Mouse (Mus musculus): Measurements from ENCODE around the gene Bmp6. TPM values are rescaled to one million over a fixed set of nuclear protein-coding genes. Genes with fewer than 3 reads are reported as not detected.

The Bmp6 gene
- polyA plus RNA-seq, 1 experiment, result 193 TPM

GRCm38 (mm10) chr13:38333496-38333895 lies 11.4 kb upstream of the Bmp6 start:
- TF ChIP-seq POLR2A (IDR thresholded peaks at IDR 0.05; ENCODE audit: borderline replicate concordance, extremely low read depth, low read depth, low read length), result no peak
- no peak for TF ChIP-seq CTCF (IDR thresholded peaks at IDR 0.05; ENCODE audit: insufficient read depth, low read length)
- 74% methylated on average over 5 of the region's 5 CpGs for WGBS
- Histone ChIP-seq H3K4me1 (ENCODE audit: control insufficient read depth, insufficient read depth, low read length) (no peaks in the 10 kb centered on the region), H3K4me3 (replicated peaks; ENCODE audit: extremely low read depth, low read depth, low read length) (no peak overlapping the region)
- no peak for DNase-seq

- Histone ChIP-seq H3K4me3 (replicated peaks; ENCODE audit: extremely low read depth, low read depth, low read length) (no peak overlapping the region), H3K4me1 (ENCODE audit: control insufficient read depth, insufficient read depth, low read length) (no peaks in the 10 kb centered on the region)
- peak; percentile 66 for DNase-seq
- WGBS, result 23% methylated on average over 7 of the region's 7 CpGs
- TF ChIP-seq POLR2A (IDR thresholded peaks at IDR 0.05; ENCODE audit: borderline replicate concordance, extremely low read depth, low read depth, low read length), result no peak
- TF ChIP-seq CTCF (IDR thresholded peaks at IDR 0.05; ENCODE audit: insufficient read depth, low read length), result peak; percentile 60
Observed at GRCm38 (mm10) chr13:38342598-38342997, 2.3 kb upstream of the Bmp6 start.

GRCm38 (mm10) chr13:38343202-38343601 lies 1.7 kb upstream of the Bmp6 start:
- no peak for TF ChIP-seq POLR2A (IDR thresholded peaks at IDR 0.05; ENCODE audit: borderline replicate concordance, extremely low read depth, low read depth, low read length)
- TF ChIP-seq CTCF (IDR thresholded peaks at IDR 0.05; ENCODE audit: insufficient read depth, low read length), result 0 out of 2 replicates have a peak, but pooled peaks have one; percentile 3
- H3K4me3 ChIP-seq (replicated peaks; ENCODE audit: extremely low read depth, low read depth, low read length), result no peak overlapping the region
- 50% methylated on average over 2 of the region's 2 CpGs for WGBS
- no peak for DNase-seq
- no peaks in the 10 kb centered on the region for H3K4me1 ChIP-seq (ENCODE audit: control insufficient read depth, insufficient read depth, low read length)

- peak; percentile 12 for DNase-seq
- Histone ChIP-seq H3K4me3 (replicated peaks; ENCODE audit: extremely low read depth, low read depth, low read length) (peak overlapping the region; percentile 68), H3K4me1 (ENCODE audit: control insufficient read depth, insufficient read depth, low read length) (no peaks in the 10 kb centered on the region)
- no peak for TF ChIP-seq CTCF (IDR thresholded peaks at IDR 0.05; ENCODE audit: insufficient read depth, low read length)
- no peak for TF ChIP-seq POLR2A (IDR thresholded peaks at IDR 0.05; ENCODE audit: borderline replicate concordance, extremely low read depth, low read depth, low read length)
- WGBS, result under 1% methylated on average over 32 of the region's 32 CpGs
Observed at GRCm38 (mm10) chr13:38345431-38345820, 519 bp downstream of the Bmp6 start.

- TF ChIP-seq POLR2A (IDR thresholded peaks at IDR 0.05; ENCODE audit: borderline replicate concordance, extremely low read depth, low read depth, low read length) (no peak), CTCF (IDR thresholded peaks at IDR 0.05; ENCODE audit: insufficient read depth, low read length) (no peak)
- DNase-seq, result no peak
- Histone ChIP-seq H3K4me3 (replicated peaks; ENCODE audit: extremely low read depth, low read depth, low read length) (peak overlapping the region; percentile 68), H3K4me1 (ENCODE audit: control insufficient read depth, insufficient read depth, low read length) (0 out of 2 replicates have a peak, but pooled peaks cover 3% of the 10 kb centered on the region)
- WGBS, result 2% methylated on average over 63 of the region's 63 CpGs
Observed at GRCm38 (mm10) chr13:38346096-38346915, 1.4 kb downstream of the Bmp6 start.

- H3K4me3 ChIP-seq (replicated peaks; ENCODE audit: extremely low read depth, low read depth, low read length), result peak overlapping the region; percentile 68
- peak; percentile 20 for DNase-seq
- peaks cover 3% of the 10 kb centered on the region; the same call in 1 of the 2 replicates for H3K4me1 ChIP-seq (ENCODE audit: control insufficient read depth, insufficient read depth, low read length)
Observed at GRCm38 (mm10) chr13:38347021-38347774, 2.3 kb downstream of the Bmp6 start.

GRCm38 (mm10) chr13:38347775-38348135 lies 2.8 kb downstream of the Bmp6 start:
- TF ChIP-seq CTCF (IDR thresholded peaks at IDR 0.05; ENCODE audit: insufficient read depth, low read length) (no peak), POLR2A (IDR thresholded peaks at IDR 0.05; ENCODE audit: borderline replicate concordance, extremely low read depth, low read depth, low read length) (no peak)
- WGBS, result 38% methylated on average over 5 of the region's 5 CpGs
- Histone ChIP-seq H3K4me1 (ENCODE audit: control insufficient read depth, insufficient read depth, low read length) (peaks cover 3% of the 10 kb centered on the region; the same call in 1 of the 2 replicates), H3K4me3 (replicated peaks; ENCODE audit: extremely low read depth, low read depth, low read length) (peak overlapping the region; percentile 68)
- no peak for DNase-seq

More at GRCm38 (mm10) chr13:38347021-38347774, 2.3 kb downstream of the Bmp6 start:
- TF ChIP-seq CTCF (IDR thresholded peaks at IDR 0.05; ENCODE audit: insufficient read depth, low read length) (no peak), POLR2A (IDR thresholded peaks at IDR 0.05; ENCODE audit: borderline replicate concordance, extremely low read depth, low read depth, low read length) (no peak)
- WGBS, result 18% methylated on average over 19 of the region's 19 CpGs

GRCm38 (mm10) chr13:38349046-38349445 lies 4.1 kb downstream of the Bmp6 start:
- no peak for TF ChIP-seq POLR2A (IDR thresholded peaks at IDR 0.05; ENCODE audit: borderline replicate concordance, extremely low read depth, low read depth, low read length)
- TF ChIP-seq CTCF (IDR thresholded peaks at IDR 0.05; ENCODE audit: insufficient read depth, low read length), result no peak
- no peak overlapping the region for H3K4me3 ChIP-seq (replicated peaks; ENCODE audit: extremely low read depth, low read depth, low read length)
- peaks cover 3% of the 10 kb centered on the region; the same call in 1 of the 2 replicates for H3K4me1 ChIP-seq (ENCODE audit: control insufficient read depth, insufficient read depth, low read length)
- 48% methylated on average over 4 of the region's 4 CpGs for WGBS
- DNase-seq, result no peak

- no peak for DNase-seq
Observed at GRCm38 (mm10) chr13:38349818-38350217, 4.9 kb downstream of the Bmp6 start.

More at GRCm38 (mm10) chr13:38349818-38350217, 4.9 kb downstream of the Bmp6 start:
- 29% methylated on average over 5 of the region's 5 CpGs for WGBS
- Histone ChIP-seq H3K4me1 (ENCODE audit: control insufficient read depth, insufficient read depth, low read length) (peaks cover 5% of the 10 kb centered on the region), H3K4me3 (replicated peaks; ENCODE audit: extremely low read depth, low read depth, low read length) (peak overlapping the region; percentile 39)
- TF ChIP-seq CTCF (IDR thresholded peaks at IDR 0.05; ENCODE audit: insufficient read depth, low read length) (no peak), POLR2A (IDR thresholded peaks at IDR 0.05; ENCODE audit: borderline replicate concordance, extremely low read depth, low read depth, low read length) (no peak)
